Mouse (Mus musculus) stomach, embryonic 14.5 days (tissue): ENCODE measurements around the gene Cmtm7. TPM values are rescaled to one million over a fixed set of nuclear protein-coding genes. Genes with fewer than 3 reads are reported as not detected.

Experiments used
- ATAC-seq: fragments of 200-750 bp; cut with Nextera tagmentation; 2 replicates; pipeline ENCODE4 v1.8.0; 2017; ENCODE audit warnings: low read depth, moderate TSS enrichment; ENCODE audit not compliant: insufficient number of reproducible peaks, insufficient read depth, low FRiP score
- H3K27ac ChIP-seq: fragments of 300-500 bp; sonication (generic); 2 replicates; pipeline ENCODE4 v1.5.1; 2014; ENCODE audit warnings: mild to moderate bottlenecking, low read length, moderate library complexity, mixed read lengths
- H3K27me3 ChIP-seq: fragments of 300-500 bp; sonication (generic); 2 replicates; pipeline ENCODE4 v1.6.1; 2014; ENCODE audit warnings: low read length, control low read depth, mixed read lengths; ENCODE audit not compliant: control insufficient read depth, insufficient read depth
- H3K36me3 ChIP-seq: fragments of 300-500 bp; sonication (generic); 2 replicates; pipeline ENCODE4 v1.6.1; 2014; ENCODE audit warnings: mild to moderate bottlenecking, control low read depth, low read length, moderate library complexity, mixed read lengths; ENCODE audit not compliant: control insufficient read depth, insufficient read depth
- H3K4me1 ChIP-seq: fragments of 300-500 bp; sonication (generic); 2 replicates; pipeline ENCODE4 v1.6.1; 2014; ENCODE audit warnings: low read length, control low read depth, mixed read lengths; ENCODE audit not compliant: control insufficient read depth, insufficient read depth
- H3K4me2 ChIP-seq: fragments of 300-500 bp; sonication (generic); replicated peaks from 2 replicates; pipeline ENCODE4 v1.6.1; 2014; ENCODE audit warnings: low read depth, low read length, control low read depth
- H3K4me3 ChIP-seq: fragments of 300-500 bp; sonication (generic); 2 replicates; pipeline ENCODE4 v1.5.1; 2014; ENCODE audit warnings: low read depth, low read length, control low read depth
- H3K9ac ChIP-seq: fragments of 300-500 bp; sonication (generic); replicated peaks from 2 replicates; pipeline ENCODE4 v1.6.1; 2014; ENCODE audit warnings: low read depth, mild to moderate bottlenecking, control low read depth, low read length, moderate library complexity, mixed read lengths
- H3K9me3 ChIP-seq: fragments of 300-500 bp; sonication (generic); 2 replicates; pipeline ENCODE4 v1.6.1; 2016; ENCODE audit warnings: low read depth, low read length, control low read depth; ENCODE audit not compliant: control insufficient read depth
- WGBS: fragments of 180-500 bp; shearing (Covaris S2); extraction: QIAGEN DNeasy Blood & Tissue Kit; methylation state at CpG from one replicate; pipeline ENCODE4 v1.1.7; 2014; 5-methylcytosine and 5-hydroxymethylcytosine counted together
- polyA plus RNA-seq: library from polyadenylated mRNA; unstranded; fragments of >200 nt; fragmentation: Nextera tagmentation; extraction: Ambion mirVana; gene quantifications from 2 replicates; pipeline ENCODE4 v1.2.1, GENCODE M21; 2014

The Cmtm7 gene
- polyA plus RNA-seq, 1 experiment from 2014 or later = 101 TPM

- H3K4me3 ChIP-seq = no peak overlapping the region
- H3K36me3 ChIP-seq = peaks cover 44% of the 10 kb centered on the region
- no peaks in the 10 kb centered on the region for H3K9me3 ChIP-seq
- no peak overlapping the region for H3K4me2 ChIP-seq
- no peaks in the 10 kb centered on the region for H3K4me1 ChIP-seq
- no peak overlapping the region for H3K9ac ChIP-seq
- ATAC-seq = no peak
- no peak overlapping the region for H3K27ac ChIP-seq
- no peaks in the 10 kb centered on the region for H3K27me3 ChIP-seq
- 90% methylated on average over 7 of the region's 7 CpGs for WGBS
Observed at GRCm38 (mm10) chr9:114713481-114713880, 68.2 kb downstream of the Cmtm7 start.

GRCm38 (mm10) chr9:114710345-114710744 lies 71.3 kb downstream of the Cmtm7 start:
- Histone ChIP-seq H3K4me2 (no peak overlapping the region), H3K36me3 (peaks cover 41% of the 10 kb centered on the region), H3K9ac (no peak overlapping the region), H3K9me3 (no peaks in the 10 kb centered on the region), H3K27ac (no peak overlapping the region), H3K4me3 (no peak overlapping the region), H3K27me3 (no peaks in the 10 kb centered on the region), H3K4me1 (no peaks in the 10 kb centered on the region)
- ATAC-seq = no peak
- 82% methylated on average over 7 of the region's 7 CpGs for whole genome bisulfite sequencing

- no peak overlapping the region for H3K27ac ChIP-seq
- no peak overlapping the region for H3K4me3 ChIP-seq
- WGBS = 96% methylated on average over 4 of the region's 4 CpGs
- no peak for ATAC-seq
- no peak overlapping the region for H3K9ac ChIP-seq
- no peaks in the 10 kb centered on the region for H3K9me3 ChIP-seq
- H3K36me3 ChIP-seq = peaks cover 22% of the 10 kb centered on the region
- no peak overlapping the region for H3K4me2 ChIP-seq
- H3K27me3 ChIP-seq = no peaks in the 10 kb centered on the region
- no peaks in the 10 kb centered on the region for H3K4me1 ChIP-seq
Observed at GRCm38 (mm10) chr9:114707805-114708204, 73.9 kb downstream of the Cmtm7 start.

Other genes starting within 250 kb of the Cmtm7 start
- 1.4 and 1.6 TPM in 2 replicates for gene Trim71, start 217.5 kb downstream of the Cmtm7 start, polyA plus RNA-seq
- gene Cnot10, start 141.7 kb downstream of the Cmtm7 start, polyA plus RNA-seq = 64.6 and 69.9 TPM in 2 replicates
- 56.0 and 64.3 TPM in 2 replicates for gene Dync1li1, start 93.1 kb downstream of the Cmtm7 start, polyA plus RNA-seq
- gene Cmtm6, start 50.7 kb downstream of the Cmtm7 start, polyA plus RNA-seq = 56.7 and 62.1 TPM in 2 replicates
- 54.3 and 58.8 TPM in 2 replicates for gene Cmtm8, start 62.3 kb upstream of the Cmtm7 start, polyA plus RNA-seq
- 11.7 TPM in 2 replicates for gene Gpd1l, start 152.1 kb upstream of the Cmtm7 start, polyA plus RNA-seq
- gene Osbpl10, start 196.7 kb upstream of the Cmtm7 start, polyA plus RNA-seq = 1.6 and 2.1 TPM in 2 replicates
- 537 and 625 TPM in 2 replicates for gene Rps27rt, start 200.9 kb upstream of the Cmtm7 start, polyA plus RNA-seq